In genomic region chr12:16869091-16869778, GRCm38 (mm10) we compare ENCODE assay signal across 13 mouse cellular contexts. TPM values are rescaled to one million over a fixed set of nuclear protein-coding genes. Genes with fewer than 3 reads are reported as not detected.
A peak's percentile ranks its signal among the peaks of the same experiment; 100 is the strongest.
DNase-seq lines count a peak whose midpoint lies in the region; ATAC-seq and TF ChIP-seq lines count a peak whose summit lies in the region.
"Had no signal": no experiment of that assay in that cellular context is flagged by ENCODE, and none has a peak within 500 bp of the region (broad histone marks: within the 10 kb centered on the region; RNA-seq: fewer than 3 reads in every experiment).

No protein-coding gene starts in this region.

- H3K9me3 ChIP-seq in heart, embryonic 11.5 days (replicated peaks; ENCODE audit: control insufficient read depth, low read length), result no peaks in the 10 kb centered on the region
- H3K9me3 ChIP-seq in lung, postnatal 0 days (ENCODE audit: low read length), result no peaks in the 10 kb centered on the region
- H3K9me3 ChIP-seq: liver, embryonic 13.5 days had no signal

- no peak for ATAC-seq in heart, embryonic 11.5 days (replicated peaks; ENCODE audit: insufficient number of reproducible peaks, low FRiP score, low TSS enrichment)
- ATAC-seq in lung, postnatal 0 days, result peak; percentile 24
- ATAC-seq: activated CD4-positive, CD25-positive, alpha-beta regulatory T cell, adult 4 months had no signal

- WGBS in heart, embryonic 11.5 days (ENCODE audit: insufficient replicate concordance), result 35% methylated on average over 8 of the region's 8 CpGs
- WGBS in lung, postnatal 0 days, result 42% methylated on average over 8 of the region's 8 CpGs

- TF ChIP-seq CTCF in gastrocnemius, adult 2 months (IDR thresholded peaks at IDR 0.05), result no peak
- TF ChIP-seq CTCF in layer of hippocampus, adult 2 months (conservative IDR thresholded peaks at IDR 0.05), result no peak
- TF ChIP-seq CTCF in lung, postnatal 0 days (IDR thresholded peaks at IDR 0.05), result no peak

- H3K27me3 ChIP-seq in heart, embryonic 11.5 days (ENCODE audit: control insufficient read depth, insufficient read depth, low read length), result no peaks in the 10 kb centered on the region
- H3K27me3 ChIP-seq in lung, postnatal 0 days (replicated peaks; ENCODE audit: insufficient read depth, low read length), result no peaks in the 10 kb centered on the region
- H3K27me3 ChIP-seq: liver, embryonic 13.5 days had no signal

- no peak overlapping the region for H3K4me2 ChIP-seq in heart, embryonic 11.5 days
- H3K4me2 ChIP-seq in lung, postnatal 0 days (replicated peaks; ENCODE audit: low read depth, low read length), result no peak overlapping the region
- H3K4me2 ChIP-seq: hindbrain, embryonic 14.5 days; liver, embryonic 13.5 days had no signal

- intact Hi-C loops in gastrocnemius, adult 2 months (cut with DNase I), result no loop called here
- intact Hi-C loops in gastrocnemius, postnatal 36 days (cut with DNase I), result no loop called here

- no peak for DNase-seq in gastrocnemius, adult 2 months
- DNase-seq in gastrocnemius, postnatal 36 days, result no peak
- no peak for DNase-seq in layer of hippocampus, adult 2 months (ENCODE audit: low spot score in 2 of 2)
- DNase-seq in layer of hippocampus, adult 8-10 months (ENCODE audit: low spot score in 2 of 2), result no peak
- peak; percentile 69 for DNase-seq in lung, postnatal 0 days (ENCODE audit: low spot score)
- DNase-seq in retina, embryonic 14.5 days (ENCODE audit: low spot score), result no peak
- no peak for DNase-seq in left cerebral cortex, adult 11 months (ENCODE audit: low spot score)
- DNase-seq: liver, embryonic 13.5 days; midbrain, embryonic 14.5 days; thymus, postnatal 14 days had no signal

- peak overlapping the region; percentile 82 for H3K27ac ChIP-seq in gastrocnemius, adult 2 months
- H3K27ac ChIP-seq in layer of hippocampus, adult 2 months, result peak overlapping the region; percentile 82; the same call in 1 of the 2 replicates
- peak overlapping the region; percentile 93 for H3K27ac ChIP-seq in heart, embryonic 11.5 days (ENCODE audit: low read depth, low read length)
- peak overlapping the region; percentile 93 for H3K27ac ChIP-seq in lung, postnatal 0 days (ENCODE audit: low read length)

- H3K36me3 ChIP-seq in heart, embryonic 11.5 days (ENCODE audit: control insufficient read depth, insufficient read depth, low read length), result no peaks in the 10 kb centered on the region
- H3K36me3 ChIP-seq in lung, postnatal 0 days (ENCODE audit: insufficient read depth, low read length), result no peaks in the 10 kb centered on the region
- H3K36me3 ChIP-seq: liver, embryonic 13.5 days had no signal

- H3K4me1 ChIP-seq in heart, embryonic 11.5 days (ENCODE audit: control insufficient read depth, insufficient read depth, low read length), result peaks cover 44% of the 10 kb centered on the region
- H3K4me1 ChIP-seq in lung, postnatal 0 days (ENCODE audit: insufficient read depth, low read depth, low read length), result peaks cover 46% of the 10 kb centered on the region

- peak; percentile 63 for TF ChIP-seq EP300 in lung, postnatal 0 days (IDR thresholded peaks at IDR 0.05)

- H3K9ac ChIP-seq in heart, embryonic 11.5 days (ENCODE audit: low read depth, low read length), result no peak overlapping the region
- H3K9ac ChIP-seq in lung, postnatal 0 days (replicated peaks; ENCODE audit: low read depth), result no peak overlapping the region
- H3K9ac ChIP-seq: hindbrain, embryonic 14.5 days; liver, embryonic 13.5 days had no signal

- H3K4me3 ChIP-seq in gastrocnemius, adult 2 months, result no peak overlapping the region
- H3K4me3 ChIP-seq in layer of hippocampus, adult 2 months, result no peak overlapping the region
- no peak overlapping the region for H3K4me3 ChIP-seq in heart, embryonic 11.5 days (ENCODE audit: low read depth, low read length)
- H3K4me3 ChIP-seq in lung, postnatal 0 days (ENCODE audit: low read depth, low read length), result no peak overlapping the region
- H3K4me3 ChIP-seq: liver, embryonic 13.5 days had no signal

RNA-seq across cellular contexts. Expression of gene Rock2, which starts 25.5 kb away (rescaled TPM):
- 100 to 1,000 TPM in 1 of 2 experiments, 10 to 100 TPM in 1; 86.0 to 103 TPM for total RNA-seq in gastrocnemius, adult 2 months (2021)
- 10 to 100 TPM; 75.7 to 78.2 TPM for total RNA-seq in gastrocnemius, postnatal 36 days (2021)
- total RNA-seq in layer of hippocampus, adult 2 months (2021), result 100 to 1,000 TPM; 131 to 133 TPM
- total RNA-seq in layer of hippocampus, adult 8-10 months (2022), result 100 to 1,000 TPM; 109 to 143 (median 128) TPM
- polyA plus RNA-seq in heart, embryonic 11.5 days (2014; fragmentation: Nextera tagmentation; extraction: Ambion mirVana), result 19.8 and 22.2 TPM in 2 replicates
- polyA plus RNA-seq in lung, postnatal 0 days (2015; fragmentation: Nextera tagmentation; extraction: Ambion mirVana), result 18.2 and 22.9 TPM in 2 replicates

RNA-seq across cellular contexts. Expression of gene E2f6, which starts 58.5 kb away (rescaled TPM):
- total RNA-seq in gastrocnemius, adult 2 months (2021), result 100 to 1,000 TPM; 139 to 159 TPM
- 100 to 1,000 TPM; 116 to 120 TPM for total RNA-seq in gastrocnemius, postnatal 36 days (2021)
- 10 to 100 TPM; 28.3 to 32.7 TPM for total RNA-seq in layer of hippocampus, adult 2 months (2021)
- 10 to 100 TPM; 31.7 to 40.5 (median 35.8) TPM for total RNA-seq in layer of hippocampus, adult 8-10 months (2022)
- 56.0 and 59.7 TPM in 2 replicates for polyA plus RNA-seq in heart, embryonic 11.5 days (2014; fragmentation: Nextera tagmentation; extraction: Ambion mirVana)
- polyA plus RNA-seq in lung, postnatal 0 days (2015; fragmentation: Nextera tagmentation; extraction: Ambion mirVana), result 11.1 and 14.2 TPM in 2 replicates
